Mouse (Mus musculus) neutrophil, adult 5-6 weeks (primary cell): ENCODE results near the gene Kxd1. TPM values are rescaled to one million over a fixed set of nuclear protein-coding genes. Genes with fewer than 3 reads are reported as not detected.
"Not testable (repeated sequence)": the region's sequence is repeated elsewhere in the genome, so short reads cannot be mapped to it uniquely, and the experiment has no call there.

Source experiments
- ATAC-seq: fragments of 151-379, 151-347 bp; 2 replicates; pipeline ENCODE4 v1.8.0; 2017; ENCODE audit warnings: mild to moderate bottlenecking, moderate TSS enrichment; ENCODE audit not compliant: insufficient number of reproducible peaks, poor library complexity, low FRiP score, severe bottlenecking; ENCODE audit errors: extremely low read depth
- total RNA-seq: library from RNA; stranded (forward); fragments of 200-1000 nt; gene quantifications from 2 replicates; pipeline ENCODE4 v1.2.3, GENCODE M21; 2017

Gene Kxd1
- total RNA-seq, 1 experiment from 2014 or later, result 47.4 TPM

GRCm38 (mm10) chr8:70522592-70523403 lies 5.0 kb downstream of the Kxd1 start:
- ATAC-seq, result peak; percentile 91

- ATAC-seq, result no peak
These were observed 8.2 kb downstream of the Kxd1 start for GRCm38 (mm10) chr8:70519606-70520005.

GRCm38 (mm10) chr8:70519043-70519442 lies 8.7 kb downstream of the Kxd1 start:
- no peak for ATAC-seq

GRCm38 (mm10) chr8:70517940-70518643 lies 9.7 kb downstream of the Kxd1 start:
- ATAC-seq, result no peak

GRCm38 (mm10) chr8:70513441-70513840 lies 14.3 kb downstream of the Kxd1 start:
- no peak for ATAC-seq

GRCm38 (mm10) chr8:70512253-70512903 lies 15.4 kb downstream of the Kxd1 start:
- ATAC-seq, result no peak

GRCm38 (mm10) chr8:70511770-70512169 lies 16.0 kb downstream of the Kxd1 start:
- no peak for ATAC-seq

GRCm38 (mm10) chr8:70511174-70511573 lies 16.6 kb downstream of the Kxd1 start:
- not testable (repeated sequence) for ATAC-seq

GRCm38 (mm10) chr8:70510228-70510915 lies 17.4 kb downstream of the Kxd1 start, which contains the start of gene Uba52:
Gene Uba52 (minus strand): TSS chr8:70510801.
- peak; percentile 75 for ATAC-seq

GRCm38 (mm10) chr8:70509281-70509952 lies 18.3 kb downstream of the Kxd1 start:
- ATAC-seq, result no peak

GRCm38 (mm10) chr8:70507027-70507393 lies 20.7 kb downstream of the Kxd1 start:
- no peak for ATAC-seq

GRCm38 (mm10) chr8:70506328-70507026 lies 21.3 kb downstream of the Kxd1 start, which contains the start of gene Rex1bd:
Gene Rex1bd (minus strand): TSS chr8:70506752.
- peak; percentile 56 for ATAC-seq

GRCm38 (mm10) chr8:70505698-70506327 lies 21.9 kb downstream of the Kxd1 start:
- ATAC-seq, result no peak

GRCm38 (mm10) chr8:70504851-70505250 lies 22.9 kb downstream of the Kxd1 start:
- peak; percentile 39; the same call in 1 of the 2 replicates for ATAC-seq

- ATAC-seq, result no peak
These were observed 23.5 kb downstream of the Kxd1 start for GRCm38 (mm10) chr8:70504291-70504716.

GRCm38 (mm10) chr8:70503062-70503750 lies 24.6 kb downstream of the Kxd1 start:
- ATAC-seq, result no peak

- ATAC-seq, result no peak
These were observed 25.2 kb downstream of the Kxd1 start for GRCm38 (mm10) chr8:70502540-70502939.
